Mouse (Mus musculus): ENCODE measurements around the gene Pde4c.

Gene Pde4c

DNA sequence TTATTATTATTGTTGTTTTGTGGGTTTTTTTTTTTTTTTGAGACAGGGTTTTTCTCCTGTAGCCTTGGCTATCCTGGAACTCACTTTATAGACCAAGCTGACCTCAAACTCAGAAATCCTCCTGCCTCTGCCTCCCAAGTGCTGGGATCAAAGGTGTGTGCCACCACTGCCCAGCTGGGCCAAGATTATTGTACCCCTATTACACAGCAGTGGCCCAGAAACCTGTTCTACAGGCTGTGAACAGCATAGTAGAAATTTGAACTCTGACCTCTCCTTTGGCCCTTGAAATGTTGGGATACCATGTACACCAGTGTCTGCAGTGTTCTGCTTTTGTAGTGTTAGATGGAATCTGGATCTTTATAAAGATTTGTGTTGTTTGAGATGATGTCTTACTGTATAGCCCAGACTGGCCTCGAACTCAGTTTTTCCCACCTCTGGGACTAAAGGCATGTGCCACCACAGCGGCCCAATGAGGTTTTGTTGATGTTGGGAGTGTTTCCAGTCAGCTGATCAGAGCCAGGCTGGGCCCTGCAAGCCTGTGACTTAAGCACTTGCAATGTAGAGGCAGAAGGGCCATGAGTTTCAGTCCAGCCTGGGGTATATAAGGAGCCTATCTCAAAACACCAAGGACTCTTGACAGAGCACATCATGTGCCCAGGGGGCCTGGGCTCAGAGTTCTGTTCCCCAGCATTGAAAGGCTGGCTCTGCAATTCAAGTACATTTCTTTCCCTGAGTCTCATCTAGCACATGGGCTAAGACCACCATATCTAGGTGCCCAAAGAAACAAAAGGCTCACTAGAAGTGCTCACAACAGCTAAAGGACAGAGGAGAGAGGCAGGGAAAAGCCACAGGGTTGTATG, 21.3 kb upstream of the Pde4c start:
- no peak for TF ChIP-seq GATA4 (IDR thresholded peaks at IDR 0.05; ENCODE audit: insufficient replicate concordance, low read length)

DNA sequence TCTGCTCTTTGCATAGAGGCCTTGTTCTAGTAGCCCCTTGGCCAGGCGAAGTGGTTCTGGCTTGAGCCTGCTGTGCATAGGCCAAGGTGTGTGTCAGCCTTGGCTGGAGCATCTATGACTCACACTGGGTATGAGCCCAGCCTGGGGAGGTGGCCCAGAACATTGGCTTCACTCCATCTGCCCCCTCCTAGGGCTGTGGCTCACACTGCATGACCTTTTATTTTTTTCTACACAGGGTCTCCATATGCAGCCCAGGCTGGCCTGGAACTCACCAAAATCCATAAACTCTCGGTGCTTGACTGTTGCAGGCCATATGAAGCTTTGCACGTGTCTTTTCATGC, 20.7 kb upstream of the Pde4c start:
- TF ChIP-seq GATA4 (IDR thresholded peaks at IDR 0.05; ENCODE audit: insufficient replicate concordance, low read length) = no peak

DNA sequence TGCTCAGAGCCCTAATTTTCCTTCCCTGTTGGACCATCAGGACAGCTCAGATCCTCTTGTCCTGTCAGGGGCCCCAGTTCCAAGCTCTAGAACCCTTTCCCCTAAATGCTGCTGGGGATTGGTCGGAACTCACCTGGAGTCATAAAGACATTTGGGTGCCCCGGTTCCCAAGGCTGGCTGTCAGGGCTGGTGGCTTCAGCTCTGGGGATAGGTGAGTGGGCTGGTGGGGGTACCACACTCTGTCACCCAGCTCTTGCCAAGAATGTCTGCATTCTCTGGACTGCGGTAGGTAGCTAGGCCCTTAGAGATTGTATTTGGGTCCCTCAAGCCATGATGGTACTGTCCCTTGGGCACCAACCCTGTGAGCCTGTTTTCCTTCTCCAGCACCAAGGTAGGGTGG, 20.2 kb upstream of the Pde4c start, which contains the start of gene Iqcn:
Gene Iqcn (plus strand): TSS at position 171 of the 400 bp plus-strand sequence.
- TF ChIP-seq GATA4 (IDR thresholded peaks at IDR 0.05; ENCODE audit: insufficient replicate concordance, low read length) = no peak

DNA sequence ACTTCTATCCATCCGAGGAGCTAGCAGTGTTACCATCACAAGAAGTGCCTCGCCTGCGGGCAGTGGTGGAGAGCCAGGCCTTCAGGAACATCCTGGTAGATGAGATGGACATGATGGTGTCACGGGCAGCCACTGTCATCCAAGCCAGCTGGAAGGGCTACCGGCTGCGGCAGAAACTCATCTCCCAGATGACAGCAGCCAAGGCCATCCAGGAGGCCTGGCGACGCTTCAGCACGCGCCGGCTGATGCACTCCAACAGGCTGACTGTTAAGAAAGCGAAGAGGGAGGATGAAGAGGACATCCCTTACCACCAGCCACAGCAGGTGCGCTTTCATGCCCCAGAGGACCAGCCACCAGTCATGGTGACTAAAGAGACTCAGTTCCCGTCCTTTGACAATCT, 15.2 kb upstream of the Pde4c start:
- TF ChIP-seq GATA4 (IDR thresholded peaks at IDR 0.05; ENCODE audit: insufficient replicate concordance, low read length) = no peak

DNA sequence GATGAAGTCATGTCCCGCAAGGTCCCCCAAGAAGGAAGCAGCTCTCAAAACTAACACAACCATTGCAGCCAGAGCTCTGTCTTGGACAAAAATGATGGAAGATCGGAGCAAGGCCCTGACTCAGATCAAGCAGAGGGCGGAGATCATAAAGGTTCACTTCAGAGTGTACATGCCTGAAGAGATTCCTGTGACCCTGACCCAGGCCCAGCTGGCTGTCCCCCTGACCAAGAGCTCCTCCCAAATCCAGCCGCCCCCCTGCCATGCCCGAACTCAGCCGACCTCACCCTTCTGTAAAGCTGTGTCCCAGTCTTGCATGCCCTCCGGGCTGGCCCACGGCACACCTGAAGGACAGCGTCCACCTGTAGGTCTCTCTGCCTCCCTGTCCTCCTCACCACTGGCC, 13.7 kb upstream of the Pde4c start:
- no peak for TF ChIP-seq GATA4 (IDR thresholded peaks at IDR 0.05; ENCODE audit: insufficient replicate concordance, low read length)

DNA sequence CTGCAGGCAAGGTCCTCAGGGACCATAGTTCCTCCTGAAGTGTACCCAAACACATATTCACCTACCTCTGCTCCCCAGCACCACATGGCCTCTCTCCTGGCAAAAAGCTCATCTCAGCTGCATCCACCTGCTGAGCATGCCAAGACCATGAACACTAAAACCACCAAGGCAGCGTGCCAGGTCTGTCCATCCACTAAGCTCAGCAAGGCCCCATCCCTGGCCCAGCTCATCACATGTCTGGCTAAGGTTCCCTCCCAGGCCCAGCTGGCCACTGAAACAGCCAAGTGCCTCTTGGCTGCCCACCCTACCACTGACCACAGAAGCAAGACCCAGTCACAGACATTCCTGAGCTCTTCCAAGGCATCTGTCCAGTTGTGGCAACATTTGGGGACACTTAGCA, 13.2 kb upstream of the Pde4c start:
- no peak for TF ChIP-seq GATA4 (IDR thresholded peaks at IDR 0.05; ENCODE audit: insufficient replicate concordance, low read length)

DNA sequence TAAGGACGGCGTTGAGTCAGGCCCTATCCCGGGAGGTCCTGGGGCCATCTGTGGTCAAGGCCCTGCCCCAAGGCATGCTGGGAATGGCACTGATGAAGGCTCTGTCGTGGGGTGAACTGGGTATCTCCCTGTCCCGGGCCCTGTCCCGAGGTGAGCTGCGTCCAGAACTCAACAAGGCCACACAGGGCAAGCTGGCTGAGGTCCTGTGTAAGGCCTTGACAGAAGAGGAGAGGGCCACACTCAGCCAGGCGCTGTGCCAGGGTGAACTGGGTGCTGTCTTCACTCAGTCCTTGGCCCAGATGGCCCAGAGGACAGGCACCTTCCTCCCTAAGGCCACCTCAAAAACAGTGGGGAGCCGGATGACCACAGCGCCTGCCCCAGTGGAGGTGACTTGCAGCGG, 12.5 kb upstream of the Pde4c start:
- no peak for TF ChIP-seq GATA4 (IDR thresholded peaks at IDR 0.05; ENCODE audit: insufficient replicate concordance, low read length)

DNA sequence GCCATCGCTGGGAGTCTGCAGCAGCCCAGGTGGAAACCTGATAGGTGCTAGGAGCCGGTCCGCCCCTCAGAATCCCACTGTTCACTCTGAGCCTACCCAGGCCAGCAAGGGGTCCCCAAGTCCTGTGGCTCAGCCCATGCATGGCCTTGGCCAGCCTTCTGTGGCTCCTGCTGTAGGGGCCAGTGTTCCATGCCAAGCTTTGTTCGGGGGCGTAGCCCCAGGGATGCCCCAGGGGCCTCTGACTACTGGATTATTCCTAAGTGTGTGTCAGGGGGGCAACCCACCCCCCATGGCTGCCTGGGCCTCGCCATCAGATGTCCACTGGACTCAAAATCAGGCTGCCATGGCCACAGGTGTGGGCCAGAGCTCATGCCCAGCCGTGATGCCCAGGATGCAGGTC, 9.5 kb upstream of the Pde4c start:
- no peak for TF ChIP-seq GATA4 (IDR thresholded peaks at IDR 0.05; ENCODE audit: insufficient replicate concordance, low read length)

DNA sequence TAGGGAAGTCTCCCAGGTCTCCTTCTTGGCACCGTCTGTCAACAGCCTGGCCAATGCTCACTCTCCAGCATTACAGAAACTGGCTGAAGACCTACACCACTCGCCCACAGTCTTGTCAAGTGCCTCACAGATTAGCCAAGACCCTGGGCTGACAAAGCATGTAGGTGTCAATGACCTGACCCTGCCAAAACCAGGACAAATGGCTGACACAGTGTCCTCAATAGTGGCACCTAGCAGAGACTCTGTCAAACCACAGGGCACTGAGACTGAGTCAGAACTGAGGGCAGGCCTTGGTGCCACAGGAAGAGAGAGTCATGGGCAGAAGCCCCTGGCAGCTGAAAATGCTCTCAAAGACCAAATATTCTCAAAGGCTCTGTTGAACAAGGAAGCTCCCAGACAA, 8.4 kb upstream of the Pde4c start:
- TF ChIP-seq GATA4 (IDR thresholded peaks at IDR 0.05; ENCODE audit: insufficient replicate concordance, low read length) = no peak

DNA sequence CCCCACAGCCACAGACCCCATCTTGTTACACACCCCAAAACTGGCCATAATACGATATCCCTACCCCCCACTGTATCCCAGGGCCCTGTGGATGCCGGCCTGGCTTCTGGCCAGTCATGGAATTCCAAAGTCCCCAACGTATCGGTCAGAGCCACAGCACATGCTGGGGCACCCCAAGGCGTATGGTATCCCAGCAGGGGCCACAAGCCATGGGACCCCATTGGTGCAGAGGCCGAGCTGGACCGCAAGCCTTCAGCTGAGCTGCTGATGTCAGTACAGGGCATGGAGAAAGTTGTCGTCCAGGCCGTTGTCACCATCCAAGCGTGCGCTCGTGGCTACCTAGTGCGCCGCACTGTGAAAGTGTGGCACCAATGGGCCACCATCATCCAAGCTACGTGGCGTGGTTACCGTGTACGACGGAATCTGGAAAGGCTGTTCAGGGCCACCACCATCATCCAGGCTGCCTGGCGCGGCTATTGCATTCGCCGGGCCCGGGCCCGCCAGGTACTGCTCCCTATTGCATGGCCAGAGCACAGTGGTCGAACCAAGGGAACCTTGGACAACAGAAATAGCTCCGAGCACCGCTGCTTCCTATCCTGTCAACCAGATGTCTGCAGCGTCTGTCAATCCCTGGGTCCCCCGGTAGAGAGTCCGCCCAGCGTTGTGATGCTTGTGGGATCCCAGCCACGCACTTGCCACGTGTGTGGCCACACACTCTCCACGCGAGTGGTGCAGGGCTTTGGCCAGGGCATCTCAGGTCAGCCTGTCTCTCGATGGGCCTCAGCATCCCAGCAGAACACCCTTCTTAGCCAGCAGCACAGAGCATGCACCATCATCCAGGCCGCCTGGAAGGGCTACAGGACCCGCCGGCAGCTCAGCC, 6.8 kb upstream of the Pde4c start:
- no peak for TF ChIP-seq GATA4 (IDR thresholded peaks at IDR 0.05; ENCODE audit: insufficient replicate concordance, low read length)

DNA sequence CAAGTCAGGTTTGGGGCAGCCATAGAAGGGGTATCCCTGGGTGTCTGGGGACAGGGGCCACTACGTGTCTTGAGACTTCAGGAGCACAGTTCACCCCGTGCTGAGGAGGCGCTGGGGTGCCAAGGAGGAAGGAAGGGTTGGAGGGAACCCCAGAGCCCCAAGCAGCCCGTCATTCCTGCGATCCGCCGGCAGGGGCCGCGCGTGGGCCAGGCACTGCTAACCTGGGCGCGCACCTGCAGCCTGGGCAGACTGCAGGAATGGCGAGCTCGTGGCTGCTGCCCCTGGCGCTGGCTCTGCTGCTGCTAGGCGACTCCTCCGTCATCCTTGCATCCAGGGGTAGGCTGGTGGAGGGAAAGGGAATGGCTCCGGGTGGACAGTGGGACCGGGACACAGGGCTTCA, 5.2 kb upstream of the Pde4c start, which contains the start of gene Gm3336:
Gene Gm3336 (plus strand): TSS at position 247 of the 400 bp plus-strand sequence.
- no peak for TF ChIP-seq GATA4 (IDR thresholded peaks at IDR 0.05; ENCODE audit: insufficient replicate concordance, low read length)

DNA sequence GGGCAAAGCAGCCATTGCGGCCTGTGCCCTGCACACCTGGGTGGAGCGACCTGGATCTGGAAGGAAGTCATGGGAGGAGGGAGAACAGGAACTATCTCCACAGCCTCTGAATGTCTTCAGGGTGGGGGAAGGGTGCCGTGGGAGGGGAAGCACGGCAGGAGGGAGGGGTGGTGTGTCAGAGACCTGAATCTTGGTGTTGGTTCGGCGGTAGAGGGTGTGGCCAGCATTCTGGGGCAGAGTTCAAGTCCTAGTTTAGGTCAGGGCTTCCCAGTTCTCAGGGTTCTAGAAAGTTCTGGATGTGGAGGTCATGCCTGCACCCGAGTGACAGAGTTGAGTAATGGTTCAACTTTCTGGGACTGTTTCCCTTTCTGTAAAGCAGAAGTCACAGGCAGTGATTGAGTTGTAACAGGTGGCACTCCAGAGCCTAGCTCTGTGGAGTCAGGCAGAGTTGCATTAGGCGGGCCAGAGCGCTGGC, 3.7 kb upstream of the Pde4c start:
- TF ChIP-seq GATA4 (IDR thresholded peaks at IDR 0.05; ENCODE audit: insufficient replicate concordance, low read length) = no peak

DNA sequence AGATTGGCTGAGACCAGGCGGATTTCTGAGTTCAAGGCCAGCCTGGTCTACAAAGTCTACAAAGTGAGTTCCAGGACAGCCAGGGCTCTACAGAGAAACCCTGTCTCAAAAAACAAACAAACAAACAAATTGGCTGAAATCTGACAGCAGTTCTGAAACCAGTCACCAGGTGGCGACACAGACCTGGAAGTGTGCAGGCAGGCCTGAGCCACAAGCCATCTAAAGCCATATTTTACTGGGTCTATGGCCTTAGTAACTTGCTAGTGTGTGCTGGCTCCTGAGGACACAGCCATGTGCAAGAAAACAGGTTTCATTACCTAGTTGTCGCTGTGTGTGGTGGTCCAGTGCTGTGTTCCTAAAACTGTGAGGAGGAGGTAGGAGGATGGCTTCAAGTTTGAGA, 2.8 kb upstream of the Pde4c start:
- no peak for TF ChIP-seq GATA4 (IDR thresholded peaks at IDR 0.05; ENCODE audit: insufficient replicate concordance, low read length)

DNA sequence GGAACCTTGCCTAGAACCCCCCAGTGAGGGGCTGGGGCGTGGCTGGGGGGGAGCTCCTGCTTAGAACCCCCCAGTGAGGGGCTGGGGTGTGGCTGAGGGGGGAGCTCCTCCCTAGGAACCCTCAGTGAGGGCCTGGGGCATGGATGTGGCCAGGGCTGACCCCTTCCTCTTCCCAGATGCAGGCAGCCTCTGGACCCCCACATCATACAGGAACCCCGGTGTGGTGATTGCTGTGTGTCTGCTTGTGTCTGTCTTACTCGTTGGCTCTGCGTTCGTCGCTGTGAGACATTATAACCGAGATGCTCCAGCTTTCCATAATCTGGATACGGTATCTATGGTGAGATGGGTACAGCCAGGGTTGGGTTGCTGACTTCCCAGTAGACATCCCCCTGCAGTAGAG, 1.9 kb upstream of the Pde4c start:
- no peak for TF ChIP-seq GATA4 (IDR thresholded peaks at IDR 0.05; ENCODE audit: insufficient replicate concordance, low read length)

DNA sequence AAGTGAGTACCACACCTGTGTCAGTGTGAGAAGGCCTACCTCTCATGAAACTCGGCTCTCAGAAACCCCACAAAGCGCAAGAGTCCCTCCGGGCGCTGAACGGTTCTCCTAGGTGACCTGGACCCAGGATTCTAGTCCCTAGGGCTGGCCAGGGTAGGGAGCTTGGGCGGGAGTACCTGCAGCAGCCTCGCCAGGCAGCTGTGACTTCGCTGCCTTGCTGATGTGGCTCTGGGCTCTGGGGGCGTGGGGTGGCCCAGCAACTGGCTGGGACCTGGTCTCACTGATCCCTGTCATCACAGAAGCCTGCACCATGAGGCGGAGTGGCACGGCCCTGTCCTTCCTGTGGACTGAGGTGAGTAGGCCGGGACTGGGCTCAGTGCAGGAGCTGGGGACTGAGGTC, 696 bp downstream of the Pde4c start:
- no peak for TF ChIP-seq GATA4 (IDR thresholded peaks at IDR 0.05; ENCODE audit: insufficient replicate concordance, low read length)
